Mouse (Mus musculus) spleen, adult 2 months (tissue): ENCODE results near the gene Plcl1.

Experiments used
- CTCF ChIP-seq: fragments of 200-500 bp; IDR thresholded peaks from 2 replicates; pipeline ENCODE4 v1.5.1; 2011; ENCODE audit warnings: mild to moderate bottlenecking, inconsistent platforms; ENCODE audit not compliant: insufficient read depth, insufficient read length, insufficient replicate concordance; ENCODE audit errors: extremely low read depth
- POLR2A ChIP-seq: fragments of 200-500 bp; IDR thresholded peaks from 2 replicates; pipeline ENCODE4 v1.6.1; 2011; ENCODE audit warnings: low read depth, low read length, inconsistent platforms

DNA sequence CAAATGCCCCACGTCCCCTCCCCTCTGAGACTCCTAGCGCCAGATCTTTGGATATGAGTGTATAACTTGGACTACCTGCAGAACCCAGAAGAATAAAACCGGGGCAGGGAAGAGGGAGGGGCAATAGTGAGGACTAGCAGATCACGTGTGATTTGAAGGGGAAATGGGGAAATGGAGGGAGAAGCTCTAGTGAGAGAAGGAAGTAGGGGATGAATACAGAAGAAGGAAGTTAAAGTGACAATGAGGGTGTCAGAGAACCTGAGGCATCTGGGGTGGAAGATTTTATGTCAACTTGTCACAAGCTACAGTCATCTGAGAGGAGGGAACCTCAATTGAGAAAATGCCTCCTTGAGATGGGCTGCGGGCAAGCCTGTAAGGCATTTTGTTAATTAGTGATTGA lies 119.4 kb downstream of the Plcl1 start:
- TF ChIP-seq POLR2A (no peak), CTCF (no peak)
